Mouse (Mus musculus) E14TG2a.4 (cell line): Measurements from ENCODE around the gene Lpp.

ENCODE experiments used
- CTCF ChIP-seq: conservative IDR thresholded peaks from 2 replicates; pipeline ENCODE4 v1.5.1; 2014; ENCODE audit warnings: low read length
- NANOG ChIP-seq: IDR thresholded peaks from 2 replicates; pipeline ENCODE4 v1.6.1; 2014; ENCODE audit warnings: borderline replicate concordance, low read length, mixed read lengths
- POU5F1 ChIP-seq: IDR thresholded peaks from 2 replicates; pipeline ENCODE4 v1.6.1; 2014; ENCODE audit warnings: low read length, borderline replicate concordance

DNA sequence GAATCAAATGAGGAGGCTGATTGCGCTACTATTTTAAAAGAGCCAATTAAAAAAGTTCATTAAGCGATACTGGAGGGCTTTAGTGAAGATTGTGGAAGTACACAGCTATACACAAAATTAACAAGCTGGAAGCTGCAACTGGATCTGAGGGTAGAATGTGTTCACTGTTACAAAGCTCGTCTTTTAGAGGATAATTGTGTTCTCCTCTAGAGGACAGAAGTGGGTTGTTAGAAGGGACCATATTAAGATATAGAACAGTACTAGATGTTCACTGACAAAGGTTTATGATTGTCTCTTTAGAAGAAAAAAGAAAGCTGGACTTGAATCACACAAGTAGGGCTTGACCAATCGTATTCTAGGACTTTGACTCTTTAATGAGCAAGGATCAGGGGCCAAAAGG lies 27.4 kb upstream of the Lpp start:
- TF ChIP-seq CTCF (no peak), POU5F1 (no peak), NANOG (no peak)
